Mouse (Mus musculus) gastrocnemius, postnatal 36 days (tissue): Measurements from ENCODE around the gene Snx29. TPM values are rescaled to one million over a fixed set of nuclear protein-coding genes. Genes with fewer than 3 reads are reported as not detected.
"Not testable (repeated sequence)": the region's sequence is repeated elsewhere in the genome, so short reads cannot be mapped to it uniquely, and the experiment has no call there.

Source experiments
- DNase-seq, 2 experiments: peaks; one replicate each; pipeline ENCODE4 v3.0.0; 2022
- intact Hi-C: fragments of 180-260 bp; cut with DNase I; formaldehyde crosslinking; loops from one replicate; pipeline ENCODE4 v1.15.1; 2025
- total RNA-seq, 2 experiments: library from RNA; stranded (reverse); gene quantifications; 2 replicates each; pipeline ENCODE4 v1.2.3; 2021

The Snx29 gene
- total RNA-seq, 2 experiments from 2014 or later = 7.8 to 10.7 TPM

DNA sequence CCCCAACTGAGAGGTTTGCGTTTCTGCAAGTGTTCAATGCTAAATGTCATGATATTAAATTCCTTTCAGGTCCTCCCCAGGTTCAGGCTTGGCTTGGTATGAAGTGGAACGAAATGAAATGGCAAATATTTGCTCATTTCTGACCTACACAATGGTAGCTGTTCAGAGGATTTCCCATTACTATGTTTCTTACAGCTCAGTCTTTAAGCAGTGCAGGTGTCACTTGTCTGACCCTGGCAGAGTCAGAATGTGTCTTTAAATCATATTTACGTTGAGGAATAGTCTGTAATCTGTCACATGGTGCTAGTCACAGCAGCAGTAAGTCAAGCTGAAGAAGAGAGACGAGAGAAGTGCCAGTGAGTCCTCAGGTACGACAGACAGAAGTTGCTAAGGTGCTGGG, 36.5 kb downstream of the Snx29 start:
- no peak for DNase-seq
- intact Hi-C loops = no loop called here

DNA sequence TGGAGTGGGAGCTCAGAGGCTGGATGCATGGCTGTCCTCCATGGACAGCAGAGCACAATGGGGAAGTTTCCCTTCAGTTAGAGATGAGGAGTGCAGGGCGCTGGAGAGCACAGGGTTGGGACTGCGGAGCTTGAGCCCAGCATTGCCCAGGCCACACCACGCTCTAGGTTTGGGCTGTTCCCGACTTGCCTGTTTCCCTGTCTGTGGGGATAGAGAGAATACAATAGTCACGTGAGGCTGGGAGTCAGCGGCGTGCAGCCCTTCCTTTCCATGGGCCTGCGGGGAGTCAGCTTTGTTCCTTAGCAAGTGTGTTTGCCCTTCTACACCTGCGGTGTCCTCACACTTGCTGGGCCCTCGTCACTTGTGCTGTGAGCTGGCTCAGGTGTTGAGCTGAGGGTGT, 37.2 kb downstream of the Snx29 start:
- no peak for DNase-seq
- intact Hi-C loops = no loop called here

DNA sequence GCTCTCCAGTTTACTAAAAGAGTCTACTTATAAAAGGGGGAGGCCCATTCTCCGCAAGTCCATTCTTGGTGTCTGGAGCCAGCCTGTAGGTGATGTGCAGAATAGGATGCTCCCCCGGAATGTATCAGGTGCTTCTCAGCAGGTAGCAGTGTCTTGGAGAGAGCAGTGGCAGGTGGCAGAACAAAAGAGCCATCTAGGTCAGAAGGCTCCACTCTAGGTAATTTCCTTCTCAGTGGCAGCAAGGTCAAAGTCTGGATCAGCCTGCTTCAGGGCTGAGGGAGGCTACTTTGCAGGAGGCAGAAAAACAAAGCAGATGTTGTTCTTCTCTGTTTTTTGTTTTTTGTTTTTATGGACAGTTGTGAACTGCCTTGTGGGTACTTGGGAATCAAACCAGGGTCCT, 37.9 kb downstream of the Snx29 start:
- intact Hi-C loops, DNase-seq: not testable (repeated sequence)

DNA sequence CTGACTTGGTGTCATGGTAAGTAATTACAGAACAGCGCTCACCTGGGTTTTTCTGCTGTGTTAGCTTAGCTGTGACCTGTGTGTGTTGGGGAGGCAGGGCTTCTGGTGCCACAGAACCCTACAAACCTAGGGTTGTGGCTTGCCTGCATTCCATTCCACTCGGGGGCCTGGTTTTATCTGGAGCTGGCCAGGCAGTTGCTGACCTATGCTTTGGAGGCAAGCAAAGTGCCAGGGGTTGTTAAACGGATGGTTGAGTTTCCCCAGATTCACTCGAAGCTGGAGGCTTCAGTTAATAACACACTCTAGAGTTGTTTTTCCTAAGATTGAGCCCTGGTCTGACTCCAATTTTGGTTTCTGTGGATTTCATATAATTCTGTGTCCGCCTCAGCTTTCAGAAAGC, 42.9 kb downstream of the Snx29 start:
- intact Hi-C loops = no loop called here
- DNase-seq = no peak

DNA sequence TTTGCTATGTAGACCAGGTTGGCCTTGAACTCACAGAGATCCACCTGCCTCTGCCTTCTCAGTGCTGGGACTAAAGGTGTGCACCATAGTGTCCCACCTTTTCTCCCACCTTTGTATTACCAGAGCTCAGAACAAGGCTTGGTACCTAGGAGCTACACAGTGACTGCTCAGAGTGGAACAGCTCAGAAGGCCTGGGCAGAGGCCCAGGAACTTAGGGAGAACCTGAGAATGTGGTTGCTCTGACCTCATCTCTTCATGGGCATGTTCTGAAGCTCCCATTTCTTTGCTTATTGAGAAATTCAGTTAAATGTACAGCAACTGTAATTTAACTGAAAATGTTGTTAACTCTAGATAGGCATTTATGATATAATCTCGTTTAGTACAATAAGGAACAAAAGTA, 44.1 kb downstream of the Snx29 start:
- intact Hi-C loops = no loop called here
- no peak for DNase-seq

DNA sequence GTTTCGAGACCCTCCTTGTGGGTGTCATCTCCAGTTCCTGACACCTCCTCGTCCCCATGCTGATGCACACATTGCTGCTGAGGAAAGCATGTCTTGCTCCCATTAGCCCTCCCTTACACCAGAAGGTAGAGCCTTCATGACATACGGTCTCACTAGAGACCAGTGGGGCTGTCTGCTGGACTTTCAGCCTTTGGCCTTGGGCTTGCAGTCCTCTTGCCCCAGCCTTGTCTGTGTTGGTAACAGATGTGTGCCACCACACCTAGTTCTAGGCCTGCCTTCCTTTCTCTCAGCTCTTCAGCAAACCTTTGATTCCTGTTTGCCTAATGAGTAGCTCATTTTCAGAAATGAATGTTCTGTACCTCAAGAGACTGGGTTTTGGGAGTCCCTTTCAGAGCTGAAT, 45.7 kb downstream of the Snx29 start:
- intact Hi-C loops = no loop called here
- no peak for DNase-seq

DNA sequence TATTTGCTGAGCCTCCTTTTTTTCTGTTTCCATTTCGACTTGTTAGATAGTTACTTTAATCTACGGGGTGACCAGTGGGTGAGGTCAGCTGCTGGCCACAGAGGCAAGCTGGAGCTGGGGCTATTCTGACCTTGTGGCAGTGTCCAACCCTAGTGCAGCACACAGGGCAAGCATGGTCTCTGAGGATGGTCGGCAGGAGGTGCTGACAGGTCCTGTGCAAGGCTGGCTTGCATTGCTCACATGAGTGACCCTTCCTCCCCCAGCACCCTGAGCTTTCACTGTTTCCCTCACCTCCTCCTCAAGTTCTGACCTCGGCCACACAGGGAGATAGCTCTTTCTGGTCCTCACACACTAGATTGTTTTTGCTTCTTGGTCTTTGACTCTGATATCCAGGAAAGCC, 46.5 kb downstream of the Snx29 start:
- intact Hi-C loops = no loop called here

DNA sequence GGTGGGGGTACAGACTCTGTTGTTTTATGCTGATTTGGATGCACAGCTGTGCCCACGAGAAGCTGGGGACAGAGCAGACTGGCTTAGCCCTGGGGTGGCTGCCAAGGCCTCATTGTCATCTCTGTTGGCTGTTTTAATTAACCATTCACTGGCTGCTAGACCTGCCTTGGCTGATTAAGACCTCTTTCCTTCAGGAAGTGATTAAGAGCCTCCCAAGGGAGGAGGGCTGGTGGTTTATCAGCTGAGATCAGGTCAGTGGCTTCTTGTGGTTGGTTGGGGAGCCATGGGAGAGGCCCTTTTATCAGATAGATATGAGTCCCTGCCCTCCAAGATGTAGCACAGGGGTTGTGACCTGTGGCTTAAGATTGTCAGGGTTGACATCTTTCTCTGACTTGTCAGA, 46.9 kb downstream of the Snx29 start:
- no peak for DNase-seq
- intact Hi-C loops = no loop called here

More for the DNA sequence above, 46.5 kb downstream of the Snx29 start:
- no peak for DNase-seq

DNA sequence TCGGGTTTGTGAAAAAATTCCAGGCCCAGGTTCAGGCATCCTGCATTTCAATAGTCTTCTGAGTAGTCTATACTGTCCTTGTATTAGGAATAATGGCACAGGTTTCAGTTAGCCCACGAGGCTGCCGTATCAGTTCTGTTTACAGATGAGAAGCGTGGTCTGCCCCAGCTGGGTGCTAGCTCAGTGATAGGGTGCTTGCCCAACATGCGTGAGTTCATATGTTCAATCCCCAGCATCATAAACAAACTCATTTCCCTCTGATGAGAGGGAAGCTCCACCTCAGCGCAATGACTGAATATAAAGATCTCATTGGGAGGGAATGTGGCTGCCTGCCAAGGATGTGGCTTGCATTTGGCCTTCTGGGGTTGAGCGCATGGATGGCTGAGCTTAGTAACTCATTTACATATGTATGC, 47.4 kb downstream of the Snx29 start:
- intact Hi-C loops = no loop called here
- no peak for DNase-seq

DNA sequence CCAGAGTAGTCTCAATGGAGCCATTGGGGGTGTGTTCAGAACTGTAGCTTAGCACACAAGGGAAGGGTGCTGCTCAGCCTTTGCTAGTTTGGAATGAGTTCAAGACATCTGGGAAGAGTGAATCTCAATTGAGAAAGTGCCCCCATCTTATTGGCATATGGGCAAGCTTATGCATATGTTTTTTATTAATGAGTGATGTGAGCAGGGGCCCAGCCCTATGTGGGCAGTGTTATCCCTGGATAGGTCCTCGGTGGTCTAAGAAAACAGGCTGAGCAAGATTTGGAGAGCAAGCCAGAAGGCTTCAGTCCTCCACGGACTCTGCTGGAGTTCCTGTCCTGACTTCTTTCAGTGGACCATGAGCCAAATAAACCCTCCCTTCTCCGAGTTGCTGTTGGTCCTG, 56.6 kb downstream of the Snx29 start:
- intact Hi-C loops = no loop called here
- no peak for DNase-seq

DNA sequence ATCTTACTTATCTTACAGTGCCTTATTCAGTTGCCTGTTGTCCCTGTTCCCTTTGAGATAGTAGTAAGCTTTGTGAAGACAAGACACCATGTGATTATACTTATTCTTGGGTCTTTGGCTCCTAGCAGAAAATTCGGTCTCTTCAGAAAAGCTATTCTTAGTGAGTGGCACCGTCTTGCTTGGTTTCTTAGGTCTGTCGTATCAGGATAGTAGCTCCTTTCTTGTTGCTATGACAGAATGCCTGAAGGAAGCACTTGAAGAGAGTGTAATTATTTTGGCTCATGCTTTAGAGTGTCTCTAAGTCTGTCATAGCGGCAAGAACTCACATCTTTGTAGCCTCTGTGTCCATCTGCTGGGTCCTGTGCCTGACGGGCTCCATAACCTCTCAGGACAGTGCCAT, 57.3 kb downstream of the Snx29 start:
- DNase-seq = no peak
- intact Hi-C loops = no loop called here

DNA sequence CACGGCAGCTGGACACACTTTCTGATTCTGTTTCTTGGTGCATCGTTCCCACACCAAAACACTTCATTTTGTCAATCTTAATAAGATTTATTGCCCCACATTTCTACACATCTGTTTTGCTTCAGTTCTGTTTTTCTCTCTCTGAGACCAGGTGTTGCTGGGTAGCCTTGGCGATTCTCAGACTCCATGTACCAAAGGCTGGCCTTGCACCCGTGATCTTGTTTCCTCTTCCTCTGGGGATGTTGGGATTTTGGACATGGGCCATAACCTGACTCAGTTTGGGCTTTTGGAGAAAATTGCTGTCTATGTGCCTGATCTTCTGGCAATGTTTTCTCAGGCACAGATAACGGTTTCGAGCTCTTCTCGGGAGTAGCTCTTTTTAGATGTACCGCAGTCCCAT, 58.2 kb downstream of the Snx29 start:
- no peak for DNase-seq
- intact Hi-C loops = no loop called here

DNA sequence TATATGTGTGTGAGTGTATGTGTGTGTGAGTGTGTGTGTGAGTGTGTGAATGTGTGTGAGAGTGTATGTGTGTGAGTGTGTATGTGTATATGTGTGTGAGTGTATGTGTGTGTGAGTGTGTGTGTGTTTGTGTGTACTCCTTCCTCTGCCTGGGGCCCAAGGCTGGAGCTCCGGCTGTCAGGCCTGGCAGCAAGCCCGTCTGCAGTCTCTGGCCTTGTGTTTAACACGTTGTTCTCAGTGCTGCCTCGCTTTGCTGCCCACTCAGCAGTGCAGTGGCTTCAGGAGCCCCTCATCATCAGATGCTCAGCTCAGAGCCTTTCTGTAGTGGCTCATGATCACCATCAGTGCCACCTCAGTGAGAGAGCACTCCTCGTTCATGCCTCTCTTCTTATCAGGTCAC, 61.7 kb downstream of the Snx29 start:
- DNase-seq = no peak
- intact Hi-C loops = no loop called here

DNA sequence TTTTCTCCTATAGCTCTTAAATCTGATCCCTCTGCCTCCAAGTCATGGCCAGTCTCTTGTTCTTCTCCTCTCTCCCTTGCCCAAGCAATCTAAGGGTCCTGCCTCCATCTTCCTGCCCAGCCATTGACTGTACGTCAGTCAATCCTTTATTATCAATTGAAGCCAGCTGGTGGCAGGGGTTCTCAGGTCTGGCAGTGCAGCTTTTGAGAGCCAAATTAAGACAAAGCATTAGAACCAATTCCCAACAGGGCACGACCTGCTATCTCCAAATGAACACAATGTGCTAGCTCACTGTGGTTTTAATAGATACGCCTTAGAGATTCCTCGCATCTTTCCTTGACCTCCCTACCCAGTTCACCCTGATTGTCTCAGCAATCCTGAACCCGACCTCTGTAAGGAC, 62.4 kb downstream of the Snx29 start:
- DNase-seq = no peak
- intact Hi-C loops = no loop called here

DNA sequence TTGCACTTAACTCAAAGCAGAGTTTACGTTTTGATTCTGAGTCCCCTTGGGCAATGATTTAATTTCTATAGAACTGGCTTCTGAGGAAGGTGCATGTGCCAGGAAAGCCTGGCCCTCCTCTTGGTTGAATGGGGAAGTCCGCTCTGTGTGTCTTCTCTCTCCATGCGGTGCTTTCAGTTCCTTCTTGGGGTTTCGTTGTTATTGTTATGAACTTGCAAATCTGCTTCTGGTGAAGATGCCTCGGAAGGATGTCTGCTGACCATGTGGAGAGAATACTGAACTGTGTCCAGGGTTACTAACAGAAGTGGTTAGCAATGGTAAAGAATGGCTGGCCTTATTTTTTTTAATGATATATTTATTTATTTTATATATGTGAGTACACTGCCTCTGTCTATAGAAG, 63.1 kb downstream of the Snx29 start:
- no peak for DNase-seq
- intact Hi-C loops = no loop called here

DNA sequence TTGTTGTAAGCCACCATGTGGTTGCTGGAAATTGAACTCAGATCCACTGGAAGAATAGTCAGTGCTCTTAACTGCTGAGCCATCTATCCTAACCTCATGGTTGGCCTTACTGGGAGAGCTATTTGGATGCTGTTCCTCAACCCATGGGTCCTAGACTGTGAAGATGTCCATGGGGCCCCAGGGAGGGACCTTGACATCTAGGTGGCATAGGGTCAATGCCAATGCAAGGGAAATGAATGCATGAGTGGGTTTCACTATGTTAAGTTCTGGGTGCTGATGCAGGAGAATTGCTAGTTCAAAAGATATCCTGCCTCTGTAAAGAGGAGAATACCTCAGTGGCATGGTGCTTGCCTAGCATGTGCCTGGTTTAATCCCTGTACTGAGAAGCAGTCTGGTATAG, 63.5 kb downstream of the Snx29 start:
- DNase-seq = no peak
- intact Hi-C loops = no loop called here

DNA sequence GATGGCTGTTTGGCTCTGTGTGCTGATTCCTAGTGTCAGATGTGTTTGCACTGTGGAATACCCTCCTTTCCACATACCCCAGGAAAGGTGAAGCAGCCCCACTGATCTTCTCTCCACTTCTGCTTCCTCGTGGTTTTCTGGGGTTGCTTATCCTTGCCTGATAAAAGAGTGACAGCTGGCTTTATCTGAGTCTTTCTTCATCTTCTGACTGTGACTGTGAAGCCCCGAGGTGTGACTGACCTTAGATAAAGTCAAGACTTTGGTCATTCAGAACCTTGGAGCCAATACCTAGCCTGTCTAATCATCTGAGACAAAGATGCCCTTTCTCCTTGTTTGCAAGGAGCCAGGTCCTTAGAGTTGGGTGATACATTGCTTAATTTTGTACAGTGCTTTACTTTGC, 65.4 kb downstream of the Snx29 start:
- intact Hi-C loops = no loop called here
- DNase-seq = no peak

DNA sequence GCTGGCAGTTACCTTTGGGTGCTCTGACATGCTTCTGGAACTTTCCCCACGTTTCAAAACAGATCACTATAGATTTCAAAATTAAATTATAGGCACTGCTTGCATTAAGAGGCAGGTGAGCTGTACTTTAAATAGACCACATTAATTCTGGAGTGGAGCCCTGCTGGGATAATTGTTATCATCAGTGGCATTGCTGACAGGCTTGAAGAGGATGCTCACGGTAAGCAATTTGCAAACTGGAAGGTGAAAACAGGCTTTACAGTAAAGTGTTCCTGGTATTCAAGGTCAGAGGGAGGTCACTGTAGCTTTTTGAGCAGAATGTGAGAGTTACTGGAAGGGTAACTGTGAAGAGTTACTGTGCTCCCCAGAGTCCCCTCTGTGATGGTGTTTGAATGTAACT, 66.6 kb downstream of the Snx29 start:
- no peak for DNase-seq

DNA sequence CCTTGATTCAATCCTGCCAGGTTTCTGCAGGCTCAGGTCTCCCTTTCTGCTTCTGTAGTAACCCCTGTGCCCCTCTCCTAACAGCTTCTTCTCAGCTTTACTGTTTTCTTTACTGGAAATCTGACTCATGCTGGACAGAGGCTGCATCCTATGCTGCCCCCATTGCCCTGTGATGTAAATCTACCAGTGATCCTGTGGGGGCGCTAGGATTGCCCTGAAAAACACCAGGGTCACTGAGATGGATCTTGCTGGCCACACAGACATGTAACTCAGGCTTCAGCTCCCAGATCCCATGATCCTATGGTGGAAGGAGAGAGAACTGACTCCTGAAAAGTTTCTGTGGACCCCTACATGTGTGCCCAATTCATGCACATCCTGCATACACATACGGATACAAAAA, 73.9 kb downstream of the Snx29 start:
- DNase-seq = no peak
- intact Hi-C loops = no loop called here

More for the DNA sequence above, 66.6 kb downstream of the Snx29 start:
- intact Hi-C loops = no loop called here

DNA sequence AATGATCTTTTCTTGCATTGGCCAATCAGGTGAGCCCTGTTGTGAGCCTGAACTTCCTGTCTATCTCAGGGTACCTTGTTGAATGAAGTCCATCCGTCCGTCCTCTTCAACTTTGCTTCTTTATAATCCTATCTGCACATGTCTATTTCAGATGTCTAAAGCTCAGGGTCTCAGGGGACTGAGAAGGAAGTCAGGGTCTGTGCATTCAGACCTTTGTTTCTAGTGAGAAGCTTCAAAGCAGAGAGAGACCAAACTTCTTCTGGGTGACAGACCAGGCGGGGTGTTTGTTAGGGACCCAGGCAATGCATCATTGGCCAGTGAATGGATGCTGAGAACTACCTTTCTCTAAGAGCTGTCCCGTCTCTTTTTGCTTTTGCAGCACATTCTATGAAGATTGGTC, 76.7 kb downstream of the Snx29 start:
- intact Hi-C loops = no loop called here
- DNase-seq = no peak

DNA sequence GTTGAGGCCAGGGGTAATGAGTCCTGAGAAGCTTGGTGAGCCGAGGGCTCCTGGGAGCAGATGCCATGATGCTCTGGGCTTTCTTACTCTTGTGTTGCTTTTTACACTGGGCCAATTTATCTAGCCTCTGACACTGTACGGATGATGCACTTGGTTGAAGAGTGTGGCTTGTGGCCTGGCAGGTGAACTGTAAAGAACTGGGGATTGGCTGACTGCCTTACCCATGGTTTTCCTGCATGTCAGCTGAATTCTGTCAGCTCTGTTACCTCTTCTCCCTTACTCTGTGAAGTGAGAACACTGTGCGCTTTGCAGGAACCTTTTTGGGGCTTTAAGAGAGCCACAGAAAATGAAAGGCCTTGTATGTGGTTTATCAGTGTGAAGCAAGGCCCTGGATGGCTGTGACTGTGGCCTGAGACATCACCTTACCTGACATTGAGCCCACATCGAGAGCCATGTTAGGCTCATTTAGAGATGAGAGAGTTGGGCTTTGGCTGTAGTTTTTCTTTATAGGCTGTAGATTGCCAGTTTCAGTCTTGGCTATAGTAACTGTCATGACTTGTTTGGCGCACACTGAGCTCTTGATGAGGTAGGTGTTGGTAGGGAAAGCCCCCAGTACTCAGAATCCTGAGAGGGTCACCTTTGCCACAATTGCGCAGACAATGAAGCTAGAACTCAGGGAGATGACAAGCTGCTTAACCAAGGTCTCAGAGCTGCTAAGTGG, 77.3 kb downstream of the Snx29 start:
- intact Hi-C loops = no loop called here
- DNase-seq = no peak

DNA sequence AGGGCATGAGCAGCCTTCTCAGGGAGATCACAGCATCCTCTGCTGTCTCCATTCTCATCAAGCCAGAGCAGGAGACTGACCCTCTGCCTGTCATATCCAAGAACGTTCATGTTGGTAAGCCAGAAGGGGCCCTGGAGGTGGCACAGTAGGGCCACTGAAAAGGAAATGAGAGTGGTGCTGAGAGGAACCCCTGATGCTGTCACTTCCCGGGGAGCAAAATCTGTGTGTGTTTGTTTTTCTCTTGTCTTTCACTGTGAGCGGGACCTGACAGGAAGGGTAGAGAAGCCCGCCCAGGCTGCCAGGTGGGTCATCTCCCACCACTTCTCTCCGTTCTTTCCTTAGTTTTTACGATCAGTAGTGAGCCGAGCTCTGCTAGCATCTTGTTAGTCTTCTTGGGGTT, 78.2 kb downstream of the Snx29 start:
- intact Hi-C loops = no loop called here
- DNase-seq = no peak

DNA sequence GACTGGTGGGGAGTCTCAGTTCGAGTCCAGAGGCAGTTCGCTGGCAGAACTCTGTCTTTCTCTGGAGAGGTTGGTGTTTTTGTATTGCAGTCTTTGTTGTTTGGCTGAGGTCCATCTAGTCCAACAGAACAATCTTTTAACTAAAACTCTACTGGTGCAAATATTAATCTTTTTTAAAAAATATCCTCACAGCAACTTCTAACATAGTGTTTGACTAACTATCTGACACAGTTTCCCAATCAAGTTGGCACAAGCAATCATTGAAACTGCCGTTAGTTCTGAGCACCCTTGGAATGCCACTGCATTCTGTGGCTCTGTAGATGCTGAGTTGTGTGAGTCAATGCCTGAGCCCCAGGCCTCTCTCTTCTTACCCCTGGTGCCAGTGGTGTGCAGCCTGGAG, 82.5 kb downstream of the Snx29 start:
- DNase-seq = no peak
- intact Hi-C loops = no loop called here
